Mouse (Mus musculus): ENCODE results near the gene Map10. TPM values are rescaled to one million over a fixed set of nuclear protein-coding genes. Genes with fewer than 3 reads are reported as not detected.

Map10 gene
- total and polyA plus RNA-seq, 3 experiments = 1.5 to 5.9 (median 4.9) TPM

DNA sequence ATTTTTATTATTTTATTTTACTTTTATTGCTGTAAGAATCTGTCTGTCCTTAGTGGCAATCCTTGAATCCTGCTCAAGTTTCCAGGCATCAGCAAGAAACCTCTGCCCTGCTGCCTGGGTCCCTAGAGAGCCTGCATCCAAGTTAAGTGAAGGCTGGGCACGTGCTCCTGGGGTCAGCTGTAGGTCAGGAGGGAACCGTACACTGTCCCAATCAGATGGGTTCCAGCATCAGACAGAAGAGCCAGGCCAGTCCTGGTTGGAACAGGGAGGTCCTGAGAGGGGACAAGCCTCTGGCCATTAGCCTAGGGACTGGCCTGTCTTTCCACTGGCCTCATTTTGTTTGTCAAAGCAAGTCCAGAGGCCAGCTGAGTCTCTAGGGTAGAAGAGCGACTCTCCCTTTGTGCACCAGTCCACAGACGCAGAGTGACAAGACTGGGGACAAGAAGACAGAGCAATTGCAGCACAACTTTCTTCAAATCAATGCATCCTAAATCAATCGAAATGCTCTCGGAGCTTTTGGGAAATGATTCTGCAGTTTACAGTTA lies 15.7 kb downstream of the Map10 start:
- WGBS = 64% methylated on average over 6 of the region's 6 CpGs
- Histone ChIP-seq H3K4me3 (no peak overlapping the region), H3K4me1 (ENCODE audit: control insufficient read depth, insufficient read depth, low read length) (peaks cover 3% of the 10 kb centered on the region; the same call in 1 of the 2 replicates), H3K79me2 (replicated peaks; ENCODE audit: control insufficient read depth, insufficient read depth, low read length) (no peaks in the 10 kb centered on the region), H3K9ac (ENCODE audit: low read depth, low read length) (no peak overlapping the region), H3K27me3 (ENCODE audit: control insufficient read depth, insufficient read depth, low read length) (no peaks in the 10 kb centered on the region), H3K27ac (no peak overlapping the region), H3K36me3 (ENCODE audit: control insufficient read depth, insufficient read depth, low read length) (no peaks in the 10 kb centered on the region)
- peak in 1 of 2 experiments; percentile 19 for DNase-seq
- intact Hi-C loops (cut with DNase I) = no loop called here
- TF ChIP-seq EP300 (IDR thresholded peaks at IDR 0.05; ENCODE audit: insufficient read depth, low read depth, low read length) (no peak), CTCF (IDR thresholded peaks at IDR 0.05) (no peak), POLR2A (IDR thresholded peaks at IDR 0.05; ENCODE audit: insufficient read depth, low read depth, low read length) (no peak)

GRCm38 (mm10) chr8:125686221-125686865 lies 16.7 kb downstream of the Map10 start:
- no peak for DNase-seq
- 69% methylated on average over 9 of the region's 9 CpGs for WGBS
- Histone ChIP-seq H3K27me3 (ENCODE audit: control insufficient read depth, insufficient read depth, low read length) (no peaks in the 10 kb centered on the region), H3K36me3 (ENCODE audit: control insufficient read depth, insufficient read depth, low read length) (no peaks in the 10 kb centered on the region), H3K9ac (ENCODE audit: low read depth, low read length) (no peak overlapping the region), H3K4me1 (ENCODE audit: control insufficient read depth, insufficient read depth, low read length) (peaks cover 3% of the 10 kb centered on the region; the same call in 1 of the 2 replicates), H3K79me2 (replicated peaks; ENCODE audit: control insufficient read depth, insufficient read depth, low read length) (no peaks in the 10 kb centered on the region), H3K27ac (no peak overlapping the region), H3K4me3 (no peak overlapping the region)
- TF ChIP-seq POLR2A (IDR thresholded peaks at IDR 0.05; ENCODE audit: insufficient read depth, low read depth, low read length) (no peak), EP300 (IDR thresholded peaks at IDR 0.05; ENCODE audit: insufficient read depth, low read depth, low read length) (no peak), CTCF (IDR thresholded peaks at IDR 0.05) (no peak)
- intact Hi-C loops (cut with DNase I) = no loop called here

DNA sequence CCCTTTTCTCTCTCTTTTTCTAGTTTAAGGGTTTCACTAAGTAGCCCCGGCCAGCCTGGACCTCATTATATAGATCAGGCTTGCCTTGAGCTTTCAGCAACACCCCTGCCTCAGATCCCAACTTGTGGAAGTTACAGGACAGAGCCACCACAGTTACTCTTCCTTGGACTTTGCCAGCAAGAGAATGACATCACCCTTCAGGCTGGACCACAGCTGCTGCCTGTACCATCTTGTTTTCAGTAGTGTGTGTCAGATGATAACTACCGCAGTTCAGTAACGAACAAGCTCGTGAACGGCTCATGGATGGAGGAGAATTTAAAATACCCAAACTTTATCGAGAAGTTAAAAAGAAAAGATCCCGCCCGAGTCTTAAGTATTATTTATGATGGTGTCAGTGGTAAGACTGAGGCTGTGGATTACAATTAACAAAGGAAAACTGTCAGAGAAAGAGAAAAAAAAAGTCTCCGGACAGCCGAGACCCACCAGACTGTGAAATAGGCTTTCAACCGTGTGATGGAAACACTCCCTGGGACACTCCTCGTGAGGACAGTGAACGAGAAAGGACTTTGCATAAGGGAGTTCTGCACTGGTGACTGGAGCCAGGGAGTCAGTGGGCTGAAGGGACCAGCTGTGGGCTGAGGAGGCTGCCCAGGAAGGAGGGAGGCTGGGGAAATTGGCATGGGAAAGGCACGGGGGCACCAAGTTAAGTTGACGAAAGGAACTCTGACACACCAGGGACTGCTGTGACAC lies 20.7 kb downstream of the Map10 start:
- intact Hi-C loops (cut with DNase I) = no loop called here
- no peaks in the 10 kb centered on the region for H3K79me2 ChIP-seq (replicated peaks; ENCODE audit: control insufficient read depth, insufficient read depth, low read length)
- H3K9ac ChIP-seq (ENCODE audit: low read depth, low read length) = no peak overlapping the region
- peaks cover 3% of the 10 kb centered on the region; the same call in 1 of the 2 replicates for H3K4me1 ChIP-seq (ENCODE audit: control insufficient read depth, insufficient read depth, low read length)
- H3K4me3 ChIP-seq = no peak overlapping the region
- no peaks in the 10 kb centered on the region for H3K27me3 ChIP-seq (ENCODE audit: control insufficient read depth, insufficient read depth, low read length)
- peak overlapping the region; percentile 23; the same call in 1 of the 2 replicates for H3K27ac ChIP-seq
- TF ChIP-seq POLR2A (IDR thresholded peaks at IDR 0.05; ENCODE audit: insufficient read depth, low read depth, low read length) = no peak
- TF ChIP-seq EP300 (IDR thresholded peaks at IDR 0.05; ENCODE audit: insufficient read depth, low read depth, low read length) = no peak
- TF ChIP-seq CTCF (IDR thresholded peaks at IDR 0.05) = no peak
- no peak for DNase-seq
- WGBS = 67% methylated on average over 15 of the region's 15 CpGs
- H3K36me3 ChIP-seq (ENCODE audit: control insufficient read depth, insufficient read depth, low read length) = no peaks in the 10 kb centered on the region

- 56% methylated on average over 3 of the region's 3 CpGs for WGBS
- H3K36me3 ChIP-seq (ENCODE audit: control insufficient read depth, insufficient read depth, low read length) = no peaks in the 10 kb centered on the region
- H3K4me3 ChIP-seq = no peak overlapping the region
- no peak overlapping the region for H3K9ac ChIP-seq (ENCODE audit: low read depth, low read length)
- H3K79me2 ChIP-seq (replicated peaks; ENCODE audit: control insufficient read depth, insufficient read depth, low read length) = no peaks in the 10 kb centered on the region
- H3K27me3 ChIP-seq (ENCODE audit: control insufficient read depth, insufficient read depth, low read length) = no peaks in the 10 kb centered on the region
- H3K27ac ChIP-seq = peak overlapping the region; percentile 23; the same call in 1 of the 2 replicates
- intact Hi-C loops (cut with DNase I) = no loop called here
- H3K4me1 ChIP-seq (ENCODE audit: control insufficient read depth, insufficient read depth, low read length) = peaks cover 3% of the 10 kb centered on the region; the same call in 1 of the 2 replicates
- TF ChIP-seq CTCF (IDR thresholded peaks at IDR 0.05) = no peak
- TF ChIP-seq POLR2A (IDR thresholded peaks at IDR 0.05; ENCODE audit: insufficient read depth, low read depth, low read length) = no peak
- TF ChIP-seq EP300 (IDR thresholded peaks at IDR 0.05; ENCODE audit: insufficient read depth, low read depth, low read length) = no peak
- peak in 1 of 2 experiments; percentile 20 for DNase-seq
These were observed 21.3 kb downstream of the Map10 start for GRCm38 (mm10) chr8:125690961-125691360.

- Histone ChIP-seq H3K4me1 (ENCODE audit: control insufficient read depth, insufficient read depth, low read length) (no peaks in the 10 kb centered on the region), H3K79me2 (replicated peaks; ENCODE audit: control insufficient read depth, insufficient read depth, low read length) (no peaks in the 10 kb centered on the region), H3K9ac (ENCODE audit: low read depth, low read length) (no peak overlapping the region), H3K27ac (no peak overlapping the region), H3K4me3 (no peak overlapping the region), H3K27me3 (ENCODE audit: control insufficient read depth, insufficient read depth, low read length) (no peaks in the 10 kb centered on the region), H3K36me3 (ENCODE audit: control insufficient read depth, insufficient read depth, low read length) (no peaks in the 10 kb centered on the region)
- intact Hi-C loops (cut with DNase I) = no loop called here
- DNase-seq = no peak
- TF ChIP-seq EP300 (IDR thresholded peaks at IDR 0.05; ENCODE audit: insufficient read depth, low read depth, low read length) (no peak), CTCF (IDR thresholded peaks at IDR 0.05) (no peak), POLR2A (IDR thresholded peaks at IDR 0.05; ENCODE audit: insufficient read depth, low read depth, low read length) (no peak)
- WGBS = 38% methylated on average over 5 of the region's 5 CpGs
These were observed 22.8 kb downstream of the Map10 start for GRCm38 (mm10) chr8:125692447-125692846.
